Mouse (Mus musculus) heart, embryonic 11.5 days (tissue): ENCODE results near the gene Cd9. TPM values are rescaled to one million over a fixed set of nuclear protein-coding genes. Genes with fewer than 3 reads are reported as not detected.

Experiments
- ATAC-seq: fragments of 200-750 bp; cut with Nextera tagmentation; replicated peaks from 2 replicates; pipeline ENCODE4 v1.8.0; 2017; ENCODE audit warnings: moderate library complexity; ENCODE audit not compliant: insufficient number of reproducible peaks, low FRiP score, low TSS enrichment
- H3K27ac ChIP-seq: fragments of 300-500 bp; sonication (generic); 2 replicates; pipeline ENCODE4 v1.5.1; 2014; ENCODE audit warnings: mild to moderate bottlenecking, low read depth, low read length
- H3K27me3 ChIP-seq: fragments of 300-500 bp; sonication (generic); 2 replicates; pipeline ENCODE4 v1.6.1; 2014; ENCODE audit warnings: mild to moderate bottlenecking, low read length, mixed read lengths; ENCODE audit not compliant: control insufficient read depth, insufficient read depth
- H3K36me3 ChIP-seq: fragments of 300-500 bp; sonication (generic); 2 replicates; pipeline ENCODE4 v1.6.1; 2014; ENCODE audit warnings: mild to moderate bottlenecking, low read length, moderate library complexity, mixed read lengths; ENCODE audit not compliant: control insufficient read depth, insufficient read depth
- H3K4me1 ChIP-seq: fragments of 300-500 bp; sonication (generic); 2 replicates; pipeline ENCODE4 v1.6.1; 2014; ENCODE audit warnings: low read length; ENCODE audit not compliant: control insufficient read depth, insufficient read depth
- H3K4me2 ChIP-seq: fragments of 300-500 bp; sonication (generic); 2 replicates; pipeline ENCODE4 v1.6.1; 2014; ENCODE audit warnings: mild to moderate bottlenecking, moderate library complexity
- H3K4me3 ChIP-seq: fragments of 300-500 bp; sonication (generic); 2 replicates; pipeline ENCODE4 v1.5.1; 2014; ENCODE audit warnings: low read depth, low read length
- H3K9ac ChIP-seq: fragments of 300-500 bp; sonication (generic); 2 replicates; pipeline ENCODE4 v1.6.1; 2014; ENCODE audit warnings: mild to moderate bottlenecking, low read depth, low read length, moderate library complexity
- H3K9me3 ChIP-seq: fragments of 300-500 bp; sonication (generic); replicated peaks from 2 replicates; pipeline ENCODE4 v1.6.1; 2016; ENCODE audit warnings: low read length; ENCODE audit not compliant: control insufficient read depth
- WGBS: fragments of 180-500 bp; shearing (Covaris S2); extraction: QIAGEN DNeasy Blood & Tissue Kit; methylation state at CpG from one replicate; pipeline ENCODE4 v1.1.7; 2014; ENCODE audit not compliant: insufficient replicate concordance; 5-methylcytosine and 5-hydroxymethylcytosine counted together
- polyA plus RNA-seq: library from polyadenylated mRNA; unstranded; fragments of >200 nt; fragmentation: Nextera tagmentation; extraction: Ambion mirVana; gene quantifications from 2 replicates; pipeline ENCODE4 v1.2.1, GENCODE M21; 2014

The Cd9 gene
- polyA plus RNA-seq, 1 experiment from 2014 or later, result 70.9 TPM

GRCm38 (mm10) chr6:125447660-125448059 is 46.9 kb downstream of the Cd9 start:
- H3K27me3 ChIP-seq, result no peaks in the 10 kb centered on the region
- no peak for ATAC-seq
- no peak overlapping the region for H3K9ac ChIP-seq
- no peaks in the 10 kb centered on the region for H3K36me3 ChIP-seq
- no peaks in the 10 kb centered on the region for H3K9me3 ChIP-seq
- H3K4me1 ChIP-seq, result 0 out of 2 replicates have a peak, but pooled peaks cover 3% of the 10 kb centered on the region
- no peak overlapping the region for H3K27ac ChIP-seq
- 46% methylated on average over 2 of the region's 2 CpGs for WGBS
- no peak overlapping the region for H3K4me2 ChIP-seq
- H3K4me3 ChIP-seq, result no peak overlapping the region

- H3K9me3 ChIP-seq, result no peaks in the 10 kb centered on the region
- no peak overlapping the region for H3K27ac ChIP-seq
- no peak overlapping the region for H3K4me3 ChIP-seq
- no peak overlapping the region for H3K9ac ChIP-seq
- ATAC-seq, result no peak
- WGBS, result 50% methylated on average over 4 of the region's 4 CpGs
- no peaks in the 10 kb centered on the region for H3K36me3 ChIP-seq
- H3K4me2 ChIP-seq, result no peak overlapping the region
- H3K4me1 ChIP-seq, result 0 out of 2 replicates have a peak, but pooled peaks cover 3% of the 10 kb centered on the region
- H3K27me3 ChIP-seq, result no peaks in the 10 kb centered on the region; the same call in 1 of the 2 replicates
Measured at GRCm38 (mm10) chr6:125447205-125447604, 47.4 kb downstream of the Cd9 start.

GRCm38 (mm10) chr6:125445381-125445780 is 49.2 kb downstream of the Cd9 start:
- ATAC-seq, result no peak
- Histone ChIP-seq H3K4me2 (no peak overlapping the region), H3K36me3 (no peaks in the 10 kb centered on the region), H3K27me3 (peaks cover 2% of the 10 kb centered on the region; the same call in 1 of the 2 replicates), H3K9me3 (no peaks in the 10 kb centered on the region), H3K9ac (no peak overlapping the region), H3K27ac (no peak overlapping the region), H3K4me1 (peaks cover 3% of the 10 kb centered on the region; the same call in 1 of the 2 replicates), H3K4me3 (no peak overlapping the region)
- WGBS, result 81% methylated on average over 6 of the region's 6 CpGs

GRCm38 (mm10) chr6:125442591-125442990 is 52.0 kb downstream of the Cd9 start:
- 71% methylated on average over 10 of the region's 10 CpGs for WGBS
- Histone ChIP-seq H3K4me1 (peaks cover 3% of the 10 kb centered on the region; the same call in 1 of the 2 replicates), H3K9me3 (no peaks in the 10 kb centered on the region), H3K27me3 (peaks cover 2% of the 10 kb centered on the region; the same call in 1 of the 2 replicates), H3K27ac (no peak overlapping the region), H3K36me3 (no peaks in the 10 kb centered on the region), H3K4me3 (no peak overlapping the region), H3K4me2 (no peak overlapping the region), H3K9ac (no peak overlapping the region)
- ATAC-seq, result no peak

GRCm38 (mm10) chr6:125436753-125437152 is 57.8 kb downstream of the Cd9 start:
- Histone ChIP-seq H3K4me3 (no peak overlapping the region), H3K9me3 (no peaks in the 10 kb centered on the region), H3K4me2 (no peak overlapping the region), H3K27ac (no peak overlapping the region), H3K4me1 (peaks cover 7% of the 10 kb centered on the region), H3K36me3 (no peaks in the 10 kb centered on the region), H3K27me3 (0 out of 2 replicates have a peak, but pooled peaks cover under 1% of the 10 kb centered on the region), H3K9ac (no peak overlapping the region)
- WGBS, result 84% methylated on average over 3 of the region's 3 CpGs
- ATAC-seq, result no peak

GRCm38 (mm10) chr6:125434735-125435518 is 59.7 kb downstream of the Cd9 start:
- H3K36me3 ChIP-seq, result no peaks in the 10 kb centered on the region
- 71% methylated on average over 5 of the region's 5 CpGs for WGBS
- no peaks in the 10 kb centered on the region for H3K27me3 ChIP-seq
- H3K9ac ChIP-seq, result no peak overlapping the region
- H3K9me3 ChIP-seq, result no peaks in the 10 kb centered on the region
- no peak overlapping the region for H3K27ac ChIP-seq
- ATAC-seq, result no peak
- H3K4me3 ChIP-seq, result no peak overlapping the region
- no peak overlapping the region for H3K4me2 ChIP-seq
- peaks cover 7% of the 10 kb centered on the region for H3K4me1 ChIP-seq

GRCm38 (mm10) chr6:125433704-125434447 is 60.7 kb downstream of the Cd9 start:
- ATAC-seq, result no peak
- 58% methylated on average over 6 of the region's 6 CpGs for WGBS
- Histone ChIP-seq H3K4me2 (no peak overlapping the region), H3K27me3 (no peaks in the 10 kb centered on the region), H3K9ac (no peak overlapping the region), H3K9me3 (no peaks in the 10 kb centered on the region), H3K4me1 (peaks cover 7% of the 10 kb centered on the region), H3K4me3 (no peak overlapping the region), H3K27ac (no peak overlapping the region), H3K36me3 (no peaks in the 10 kb centered on the region)

GRCm38 (mm10) chr6:125433257-125433656 is 61.3 kb downstream of the Cd9 start:
- Histone ChIP-seq H3K9ac (no peak overlapping the region), H3K4me1 (peaks cover 7% of the 10 kb centered on the region), H3K27ac (no peak overlapping the region), H3K4me2 (no peak overlapping the region), H3K36me3 (no peaks in the 10 kb centered on the region), H3K4me3 (no peak overlapping the region), H3K27me3 (no peaks in the 10 kb centered on the region), H3K9me3 (no peaks in the 10 kb centered on the region)
- no peak for ATAC-seq
- WGBS, result 66% methylated on average over 3 of the region's 3 CpGs
